Mouse (Mus musculus): ENCODE measurements around the gene Gm36210. TPM values are rescaled to one million over a fixed set of nuclear protein-coding genes. Genes with fewer than 3 reads are reported as not detected.

The Gm36210 gene
- polyA plus RNA-seq, 1 experiment = not detected

DNA sequence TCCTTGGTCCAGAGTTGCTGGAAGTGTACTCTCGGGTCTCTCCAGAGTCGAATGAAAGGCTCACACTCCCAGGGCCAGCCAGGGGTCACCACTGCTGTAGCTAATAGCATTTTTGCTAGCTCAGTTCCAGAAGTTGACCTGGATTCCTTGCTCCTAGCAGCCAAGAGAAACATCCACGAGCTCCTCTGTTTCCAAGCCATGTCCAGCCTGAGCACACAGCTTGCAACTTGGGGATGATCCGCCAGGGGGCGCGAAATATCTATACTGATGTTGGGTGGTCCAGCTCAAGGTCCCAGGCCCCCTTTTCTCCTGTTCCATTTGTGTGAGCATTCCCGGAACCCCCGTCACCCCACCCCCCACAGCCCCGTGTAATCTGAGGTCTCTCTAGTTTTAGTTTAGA, 5.2 kb upstream of the Gm36210 start:
- TF ChIP-seq CEBPB (IDR thresholded peaks at IDR 0.05; ENCODE audit: insufficient read depth, poor library complexity, severe bottlenecking) = no peak
- no peak for TF ChIP-seq SRF (IDR thresholded peaks at IDR 0.05; ENCODE audit: control insufficient read depth, insufficient read length, low read depth)
- TF ChIP-seq MYOD1 (IDR thresholded peaks at IDR 0.05; ENCODE audit: control insufficient read depth in 1 of 3, insufficient read length in 2 of 3, low read depth in 2 of 3) = no peak
- no peak for TF ChIP-seq POLR2A (IDR thresholded peaks at IDR 0.05; ENCODE audit: insufficient read length, low read depth)
- TF ChIP-seq POLR2AphosphoS2 (IDR thresholded peaks at IDR 0.05; ENCODE audit: insufficient read length, low read depth) = no peak
- TF ChIP-seq TCF3 (IDR thresholded peaks at IDR 0.05; ENCODE audit: insufficient read length, low read depth) = no peak
- TF ChIP-seq E2F4 (IDR thresholded peaks at IDR 0.05; ENCODE audit: insufficient read depth) = no peak
- no peak for TF ChIP-seq MYOG (IDR thresholded peaks at IDR 0.05; ENCODE audit: control insufficient read depth in 1 of 3, insufficient read depth in 1 of 3, insufficient read length in 2 of 3, low read depth in 2 of 3)
- TF ChIP-seq MAX (IDR thresholded peaks at IDR 0.05; ENCODE audit: low read depth) = no peak
- TF ChIP-seq REST (IDR thresholded peaks at IDR 0.05; ENCODE audit: insufficient read depth, insufficient read length) = no peak
- TF ChIP-seq TCF12 (IDR thresholded peaks at IDR 0.05; ENCODE audit: insufficient read depth, poor library complexity, severe bottlenecking) = no peak
- TF ChIP-seq USF1 (IDR thresholded peaks at IDR 0.05; ENCODE audit: low read depth) = no peak
- Histone ChIP-seq H3K4me3 (no peak overlapping the region), H3ac (ENCODE audit: control insufficient read depth, insufficient read length) (no peak overlapping the region), H3K36me3 (ENCODE audit: control insufficient read depth, insufficient read depth) (no peaks in the 10 kb centered on the region), H3K4me2 (ENCODE audit: low read depth) (no peak overlapping the region), H3K27me3 (ENCODE audit: control insufficient read depth, insufficient read depth, insufficient read length) (peaks cover 29% of the 10 kb centered on the region), H3K79me2 (ENCODE audit: control insufficient read depth, insufficient read depth) (peaks cover 12% of the 10 kb centered on the region)

DNA sequence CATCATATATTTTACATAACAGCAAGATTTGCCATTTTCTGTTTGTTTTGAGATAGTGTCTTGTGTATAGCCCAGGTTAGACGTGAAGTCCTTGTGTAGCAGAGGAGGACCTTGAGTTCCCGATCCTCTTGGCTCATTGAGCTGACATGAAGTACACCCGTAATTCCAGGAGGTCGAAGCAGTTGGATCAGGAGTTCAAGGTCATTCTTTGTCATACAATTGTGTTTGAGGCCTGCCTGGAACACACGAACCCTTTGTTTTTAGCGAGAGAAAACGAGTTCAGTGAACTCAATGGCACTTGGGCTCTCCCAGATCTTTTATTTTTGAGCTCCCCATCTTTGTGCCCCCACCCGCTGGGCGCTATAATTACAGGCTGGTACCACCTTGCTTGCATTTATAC, 3.9 kb downstream of the Gm36210 start:
- H3K36me3 ChIP-seq (ENCODE audit: control insufficient read depth, insufficient read depth) = no peaks in the 10 kb centered on the region
- no peak overlapping the region for H3ac ChIP-seq (ENCODE audit: control insufficient read depth, insufficient read length)
- no peak for TF ChIP-seq MYOD1 (IDR thresholded peaks at IDR 0.05; ENCODE audit: control insufficient read depth in 1 of 3, insufficient read length in 2 of 3, low read depth in 2 of 3)
- no peak for TF ChIP-seq REST (IDR thresholded peaks at IDR 0.05; ENCODE audit: insufficient read depth, insufficient read length)
- TF ChIP-seq MYOG (IDR thresholded peaks at IDR 0.05; ENCODE audit: control insufficient read depth in 1 of 3, insufficient read depth in 1 of 3, insufficient read length in 2 of 3, low read depth in 2 of 3) = no peak
- TF ChIP-seq TCF12 (IDR thresholded peaks at IDR 0.05; ENCODE audit: insufficient read depth, poor library complexity, severe bottlenecking) = no peak
- no peak for TF ChIP-seq POLR2AphosphoS2 (IDR thresholded peaks at IDR 0.05; ENCODE audit: insufficient read length, low read depth)
- H3K4me3 ChIP-seq = no peak overlapping the region
- H3K79me2 ChIP-seq (ENCODE audit: control insufficient read depth, insufficient read depth) = no peaks in the 10 kb centered on the region
- peaks cover 22% of the 10 kb centered on the region for H3K27me3 ChIP-seq (ENCODE audit: control insufficient read depth, insufficient read depth, insufficient read length)
- no peak overlapping the region for H3K4me2 ChIP-seq (ENCODE audit: low read depth)

- Histone ChIP-seq H3K79me2 (ENCODE audit: control insufficient read depth, insufficient read depth) (no peaks in the 10 kb centered on the region), H3K4me2 (ENCODE audit: low read depth) (no peak overlapping the region), H3K4me3 (no peak overlapping the region), H3K36me3 (ENCODE audit: control insufficient read depth, insufficient read depth) (no peaks in the 10 kb centered on the region), H3K27me3 (ENCODE audit: control insufficient read depth, insufficient read depth, insufficient read length) (peaks cover 10% of the 10 kb centered on the region), H3ac (ENCODE audit: control insufficient read depth, insufficient read length) (no peak overlapping the region)
- TF ChIP-seq TCF12 (IDR thresholded peaks at IDR 0.05; ENCODE audit: insufficient read depth, poor library complexity, severe bottlenecking) (no peak), REST (IDR thresholded peaks at IDR 0.05; ENCODE audit: insufficient read depth, insufficient read length) (no peak)
These were observed 5.1 kb downstream of the Gm36210 start for GRCm38 (mm10) chr7:4901171-4901570.

GRCm38 (mm10) chr7:4900523-4900851, 5.8 kb downstream of the Gm36210 start:
- no peak overlapping the region for H3K4me3 ChIP-seq

DNA sequence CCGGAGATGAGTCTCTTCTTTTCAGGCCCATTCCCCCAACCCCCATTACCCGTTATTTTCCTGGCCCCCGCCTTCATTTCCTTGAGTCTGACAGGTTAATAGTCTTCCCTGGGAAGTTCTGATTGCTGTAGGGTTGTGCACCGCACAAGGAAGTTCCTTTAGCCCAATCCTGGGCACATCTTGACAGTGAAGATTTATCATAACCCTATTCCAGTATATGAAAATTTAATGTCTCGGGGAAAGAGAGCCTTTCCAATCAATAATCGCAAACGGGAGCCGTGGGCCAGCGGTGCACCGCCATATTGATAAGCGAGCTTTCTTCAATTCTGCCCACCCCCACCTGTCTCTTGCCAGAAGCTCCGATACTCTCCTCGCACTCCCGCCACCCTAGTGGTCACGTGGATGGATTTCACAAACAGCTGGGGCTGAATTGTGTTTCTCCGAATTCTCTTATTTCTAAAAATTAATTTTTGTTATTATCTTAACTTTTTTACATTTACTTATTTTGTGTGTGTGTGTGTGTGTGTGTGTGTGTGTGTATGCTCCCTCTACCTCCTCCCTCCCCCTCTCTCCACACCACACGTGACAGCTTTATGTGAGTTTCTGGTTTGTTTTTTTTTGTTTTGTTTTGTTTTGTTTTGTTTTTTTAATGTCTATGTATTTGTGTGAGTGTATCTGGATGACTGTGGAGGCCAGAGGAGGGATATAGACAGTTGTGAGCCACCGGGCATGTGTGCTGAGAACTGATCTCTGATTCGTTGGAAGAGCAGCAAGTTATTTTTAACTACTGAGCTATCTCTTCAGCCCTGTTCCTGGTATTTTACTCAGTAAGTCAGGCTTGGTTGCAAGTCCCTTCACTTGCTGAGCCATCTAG, 6.4 kb downstream of the Gm36210 start:
- Histone ChIP-seq H3K27me3 (ENCODE audit: control insufficient read depth, insufficient read depth, insufficient read length) (no peaks in the 10 kb centered on the region), H3K36me3 (ENCODE audit: control insufficient read depth, insufficient read depth) (no peaks in the 10 kb centered on the region), H3K4me3 (no peak overlapping the region), H3K79me2 (ENCODE audit: control insufficient read depth, insufficient read depth) (no peaks in the 10 kb centered on the region), H3K4me2 (ENCODE audit: low read depth) (no peak overlapping the region), H3ac (ENCODE audit: control insufficient read depth, insufficient read length) (no peak overlapping the region)
- TF ChIP-seq CEBPB (IDR thresholded peaks at IDR 0.05; ENCODE audit: insufficient read depth, poor library complexity, severe bottlenecking) (no peak), MYOD1 (IDR thresholded peaks at IDR 0.05; ENCODE audit: control insufficient read depth in 1 of 3, insufficient read length in 2 of 3, low read depth in 2 of 3) (no peak), MAX (IDR thresholded peaks at IDR 0.05; ENCODE audit: low read depth) (no peak), SRF (IDR thresholded peaks at IDR 0.05; ENCODE audit: control insufficient read depth, insufficient read length, low read depth) (no peak), POLR2AphosphoS2 (IDR thresholded peaks at IDR 0.05; ENCODE audit: insufficient read length, low read depth) (no peak), TCF3 (IDR thresholded peaks at IDR 0.05; ENCODE audit: insufficient read length, low read depth) (no peak)

More at GRCm38 (mm10) chr7:4900523-4900851, 5.8 kb downstream of the Gm36210 start:
- Histone ChIP-seq H3K79me2 (ENCODE audit: control insufficient read depth, insufficient read depth) (no peaks in the 10 kb centered on the region), H3K36me3 (ENCODE audit: control insufficient read depth, insufficient read depth) (no peaks in the 10 kb centered on the region), H3K4me2 (ENCODE audit: low read depth) (no peak overlapping the region), H3ac (ENCODE audit: control insufficient read depth, insufficient read length) (no peak overlapping the region), H3K27me3 (ENCODE audit: control insufficient read depth, insufficient read depth, insufficient read length) (peaks cover 3% of the 10 kb centered on the region)
- TF ChIP-seq REST (IDR thresholded peaks at IDR 0.05; ENCODE audit: insufficient read depth, insufficient read length) (no peak), MYOD1 (IDR thresholded peaks at IDR 0.05; ENCODE audit: control insufficient read depth in 1 of 3, insufficient read length in 2 of 3, low read depth in 2 of 3) (no peak), E2F4 (IDR thresholded peaks at IDR 0.05; ENCODE audit: insufficient read depth) (no peak), SRF (IDR thresholded peaks at IDR 0.05; ENCODE audit: control insufficient read depth, insufficient read length, low read depth) (no peak), MYOG (IDR thresholded peaks at IDR 0.05; ENCODE audit: control insufficient read depth in 1 of 3, insufficient read depth in 1 of 3, insufficient read length in 2 of 3, low read depth in 2 of 3) (no peak), MAX (IDR thresholded peaks at IDR 0.05; ENCODE audit: low read depth) (no peak), TCF3 (IDR thresholded peaks at IDR 0.05; ENCODE audit: insufficient read length, low read depth) (no peak)

All from myocyte (in vitro differentiated cells).